Mouse (Mus musculus): ENCODE measurements around the gene Ehd3. TPM values are rescaled to one million over a fixed set of nuclear protein-coding genes. Genes with fewer than 3 reads are reported as not detected.

Ehd3 gene
- polyA plus RNA-seq (2017; shearing (Covaris generic)) = 231 TPM

DNA sequence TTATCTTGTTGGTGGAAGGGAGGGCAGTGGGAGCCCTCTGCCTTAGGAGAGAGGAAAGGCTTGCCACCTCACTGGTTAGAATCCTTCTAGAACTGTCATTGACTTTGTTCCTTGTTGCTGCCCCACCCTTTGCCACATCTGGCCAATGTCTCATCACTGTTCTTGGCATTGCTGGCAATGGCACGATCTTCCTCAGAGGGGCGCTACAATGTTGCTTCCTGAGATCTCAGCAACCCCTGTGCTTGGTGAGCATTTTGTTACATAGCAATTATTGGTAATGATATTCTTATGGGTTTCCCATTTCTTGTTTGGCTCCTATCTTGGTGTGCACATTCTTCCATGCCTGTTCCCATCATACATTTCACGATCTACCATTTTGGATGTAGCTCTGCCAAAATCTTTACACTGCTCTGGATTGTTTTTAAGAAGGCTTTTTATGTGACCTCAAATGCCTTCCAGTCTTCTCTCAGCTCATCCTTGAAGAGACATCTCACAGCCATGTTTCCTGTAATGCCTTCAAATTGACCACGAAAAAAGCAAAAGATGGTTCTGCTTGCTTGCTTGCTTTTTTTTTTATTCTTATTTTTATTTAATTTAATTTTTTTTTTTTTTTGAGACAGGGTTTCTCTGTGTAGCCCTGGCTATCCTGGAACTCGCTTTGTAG lies at the start of gene Ehd3:
Ehd3 (plus strand) TSS at position 614 of the 664 bp plus-strand sequence.

Other genes with a start within 250 kb of the Ehd3 start
- 0.39 TPM for gene Galnt14, start 93.7 kb upstream of the Ehd3 start, polyA plus RNA-seq (2017; shearing (Covaris generic))
- 41.6 TPM for gene Xdh, start 146.1 kb downstream of the Ehd3 start, polyA plus RNA-seq (2017; shearing (Covaris generic))
- gene Srd5a2, start 243.8 kb downstream of the Ehd3 start, polyA plus RNA-seq (2017; shearing (Covaris generic)) = not detected

All from effector memory CD4-positive, alpha-beta T cell, adult 5 months (primary cell).